Mouse (Mus musculus) forebrain, embryonic 11.5 days (tissue): ENCODE measurements at regions not wholly inside any gene's neighbourhood (a gene's known extent, or its start where the extent isn't known, plus 50 kb on each side); places are given as distances from the start of the nearest gene placed in this dataset.

Source experiments
- ATAC-seq: fragments of 200-750 bp; cut with Nextera tagmentation; replicated peaks from 2 replicates; pipeline ENCODE4 v1.8.0; 2017; ENCODE audit warnings: moderate TSS enrichment; ENCODE audit not compliant: low FRiP score
- DNase-seq: peaks from one replicate; pipeline ENCODE4 v3.0.0-alpha.2; 2017; ENCODE audit warnings: low spot score
- H3K27ac ChIP-seq: fragments of 300-500 bp; sonication (generic); 2 replicates; pipeline ENCODE4 v1.5.1; 2014; ENCODE audit warnings: low read depth, low read length
- H3K27me3 ChIP-seq: fragments of 300-500 bp; sonication (generic); 2 replicates; pipeline ENCODE4 v1.6.1; 2014; ENCODE audit warnings: mild to moderate bottlenecking, low read length, mixed read lengths; ENCODE audit not compliant: control insufficient read depth, insufficient read depth
- H3K36me3 ChIP-seq: fragments of 300-500 bp; sonication (generic); 2 replicates; pipeline ENCODE4 v1.6.1; 2014; ENCODE audit warnings: mild to moderate bottlenecking, low read length, moderate library complexity, mixed read lengths; ENCODE audit not compliant: control insufficient read depth, insufficient read depth
- H3K4me1 ChIP-seq: fragments of 300-500 bp; sonication (generic); replicated peaks from 2 replicates; pipeline ENCODE4 v1.6.1; 2014; ENCODE audit warnings: low read length, mixed read lengths; ENCODE audit not compliant: control insufficient read depth, insufficient read depth
- H3K4me2 ChIP-seq: fragments of 300-500 bp; sonication (generic); 2 replicates; pipeline ENCODE4 v1.6.1; 2014; ENCODE audit warnings: low read depth, mild to moderate bottlenecking, low read length, moderate library complexity, mixed read lengths; ENCODE audit not compliant: severe bottlenecking
- H3K4me3 ChIP-seq: fragments of 300-500 bp; sonication (generic); 2 replicates; pipeline ENCODE4 v1.5.1; 2014; ENCODE audit warnings: low read depth, low read length
- H3K9ac ChIP-seq: fragments of 300-500 bp; sonication (generic); 2 replicates; pipeline ENCODE4 v1.6.1; 2014; ENCODE audit warnings: low read length
- H3K9me3 ChIP-seq: fragments of 300-500 bp; sonication (generic); 2 replicates; pipeline ENCODE4 v1.6.1; 2016; ENCODE audit warnings: low read length, mixed read lengths; ENCODE audit not compliant: control insufficient read depth
- WGBS: fragments of 180-500 bp; shearing (Covaris S2); extraction: QIAGEN DNeasy Blood & Tissue Kit; methylation state at CpG from one replicate; pipeline ENCODE4 v1.1.7; 2014; 5-methylcytosine and 5-hydroxymethylcytosine counted together

GRCm38 (mm10) chr10:83984697-83985415, 262.2 kb downstream of the 1500009L16Rik start:
- Histone ChIP-seq H3K4me3 (no peak overlapping the region), H3K9me3 (no peaks in the 10 kb centered on the region), H3K27ac (no peak overlapping the region), H3K9ac (no peak overlapping the region), H3K4me2 (no peak overlapping the region), H3K27me3 (no peaks in the 10 kb centered on the region), H3K4me1 (no peaks in the 10 kb centered on the region), H3K36me3 (no peaks in the 10 kb centered on the region)
- DNase-seq (no peak), ATAC-seq (no peak)
- WGBS: 54% methylated on average over 12 of the region's 12 CpGs

- H3K27ac ChIP-seq: no peak overlapping the region
- H3K27me3 ChIP-seq: no peaks in the 10 kb centered on the region
- DNase-seq: no peak
- H3K9ac ChIP-seq: no peak overlapping the region
- 85% methylated on average over 11 of the region's 11 CpGs for WGBS
- H3K4me1 ChIP-seq: no peaks in the 10 kb centered on the region
- no peaks in the 10 kb centered on the region for H3K36me3 ChIP-seq
- no peak for ATAC-seq
- H3K9me3 ChIP-seq: no peaks in the 10 kb centered on the region
- H3K4me2 ChIP-seq: no peak overlapping the region
- H3K4me3 ChIP-seq: no peak overlapping the region
Observed at GRCm38 (mm10) chr10:83992577-83993305, 270.1 kb downstream of the 1500009L16Rik start.

GRCm38 (mm10) chr10:83995026-83995600, 272.4 kb downstream of the 1500009L16Rik start:
- WGBS: 62% methylated on average over 6 of the region's 6 CpGs
- ATAC-seq (no peak), DNase-seq (no peak)
- no peaks in the 10 kb centered on the region for H3K36me3 ChIP-seq
- no peak overlapping the region for H3K4me3 ChIP-seq
- no peak overlapping the region for H3K9ac ChIP-seq
- no peak overlapping the region for H3K4me2 ChIP-seq
- H3K4me1 ChIP-seq: no peaks in the 10 kb centered on the region
- H3K27me3 ChIP-seq: no peaks in the 10 kb centered on the region
- no peaks in the 10 kb centered on the region for H3K9me3 ChIP-seq
- no peak overlapping the region for H3K27ac ChIP-seq

GRCm38 (mm10) chr10:83995913-83996312, 273.2 kb downstream of the 1500009L16Rik start:
- Histone ChIP-seq H3K9ac (no peak overlapping the region), H3K4me1 (no peaks in the 10 kb centered on the region), H3K27ac (no peak overlapping the region), H3K27me3 (no peaks in the 10 kb centered on the region), H3K36me3 (no peaks in the 10 kb centered on the region), H3K9me3 (no peaks in the 10 kb centered on the region), H3K4me2 (no peak overlapping the region), H3K4me3 (no peak overlapping the region)
- ATAC-seq (no peak), DNase-seq (no peak)
- 77% methylated on average over 4 of the region's 4 CpGs for WGBS

- 93% methylated on average over 2 of the region's 2 CpGs for WGBS
Observed at GRCm38 (mm10) chr10:83996489-83996888, 273.8 kb downstream of the 1500009L16Rik start.

GRCm38 (mm10) chr10:84000436-84001208, 278.0 kb downstream of the 1500009L16Rik start:
- Histone ChIP-seq H3K4me1 (no peaks in the 10 kb centered on the region), H3K27ac (no peak overlapping the region), H3K27me3 (no peaks in the 10 kb centered on the region), H3K36me3 (no peaks in the 10 kb centered on the region), H3K4me3 (no peak overlapping the region), H3K9ac (no peak overlapping the region), H3K4me2 (no peak overlapping the region), H3K9me3 (no peaks in the 10 kb centered on the region)
- ATAC-seq (no peak), DNase-seq (no peak)
- 79% methylated on average over 7 of the region's 7 CpGs for WGBS

More at GRCm38 (mm10) chr10:83996489-83996888, 273.8 kb downstream of the 1500009L16Rik start:
- Histone ChIP-seq H3K27ac (no peak overlapping the region), H3K4me1 (no peaks in the 10 kb centered on the region), H3K4me2 (no peak overlapping the region), H3K27me3 (no peaks in the 10 kb centered on the region), H3K36me3 (no peaks in the 10 kb centered on the region), H3K9ac (no peak overlapping the region), H3K4me3 (no peak overlapping the region), H3K9me3 (no peaks in the 10 kb centered on the region)
- DNase-seq (no peak), ATAC-seq (no peak)

GRCm38 (mm10) chr10:84002744-84003143, 280.1 kb downstream of the 1500009L16Rik start:
- WGBS: 75% methylated on average over 2 of the region's 2 CpGs

GRCm38 (mm10) chr10:84003601-84004149, 281.0 kb downstream of the 1500009L16Rik start:
- ATAC-seq (no peak), DNase-seq (no peak)
- Histone ChIP-seq H3K4me2 (no peak overlapping the region), H3K4me3 (no peak overlapping the region), H3K9ac (no peak overlapping the region), H3K27me3 (no peaks in the 10 kb centered on the region), H3K27ac (no peak overlapping the region), H3K9me3 (no peaks in the 10 kb centered on the region), H3K36me3 (no peaks in the 10 kb centered on the region), H3K4me1 (no peaks in the 10 kb centered on the region)
- 74% methylated on average over 8 of the region's 8 CpGs for WGBS

More at GRCm38 (mm10) chr10:84002744-84003143, 280.1 kb downstream of the 1500009L16Rik start:
- Histone ChIP-seq H3K27me3 (no peaks in the 10 kb centered on the region), H3K27ac (no peak overlapping the region), H3K4me2 (no peak overlapping the region), H3K9ac (no peak overlapping the region), H3K36me3 (no peaks in the 10 kb centered on the region), H3K9me3 (no peaks in the 10 kb centered on the region), H3K4me1 (no peaks in the 10 kb centered on the region), H3K4me3 (no peak overlapping the region)
- ATAC-seq (no peak), DNase-seq (no peak)
